Mouse (Mus musculus): ENCODE measurements at regions not wholly inside any gene's neighbourhood (a gene's known extent, or its start where the extent isn't known, plus 50 kb on each side); places are given as distances from the start of the nearest gene placed in this dataset.
"Not testable (repeated sequence)": the region's sequence is repeated elsewhere in the genome, so short reads cannot be mapped to it uniquely, and the experiment has no call there.

GRCm38 (mm10) chr13:26382154-26382553 is 387.8 kb downstream of the Hdgfl1 start:
- Histone ChIP-seq H3K9me3 (replicated peaks; ENCODE audit: insufficient read depth, low read length) (no peaks in the 10 kb centered on the region), H3K4me1 (ENCODE audit: control insufficient read depth in 1 of 2, insufficient read depth in 2 of 2, low read length in 2 of 2) (no peaks in the 10 kb centered on the region), H3K79me2 (ENCODE audit: control insufficient read depth, insufficient read depth, low read length, poor library complexity) (no peaks in the 10 kb centered on the region), H3K27me3 (ENCODE audit: control insufficient read depth in 1 of 2, insufficient read depth in 2 of 2, low read length in 2 of 2) (no peaks in the 10 kb centered on the region), H3K27ac (ENCODE audit: control insufficient read depth, low read depth, low read length) (no peak overlapping the region), H3K9ac (ENCODE audit: control insufficient read depth, low read depth, low read length, poor library complexity, severe bottlenecking) (no peak overlapping the region), H3K36me3 (ENCODE audit: control insufficient read depth in 1 of 2, insufficient read depth in 2 of 2, low read length in 2 of 2) (no peaks in the 10 kb centered on the region), H3K4me3 (ENCODE audit: control insufficient read depth in 1 of 2, insufficient read depth in 1 of 2, low read depth in 2 of 2, low read length in 2 of 2) (no peak overlapping the region)
- no peak for DNase-seq (ENCODE audit: low read depth, low spot score)
- no peak for TF ChIP-seq E2F4 (IDR thresholded peaks at IDR 0.05; ENCODE audit: borderline replicate concordance, low read depth, low read length)

- Histone ChIP-seq H3K27ac (ENCODE audit: control insufficient read depth, low read depth, low read length) (no peak overlapping the region), H3K4me3 (ENCODE audit: control insufficient read depth in 1 of 2, insufficient read depth in 1 of 2, low read depth in 2 of 2, low read length in 2 of 2) (no peak overlapping the region), H3K9ac (ENCODE audit: control insufficient read depth, low read depth, low read length, poor library complexity, severe bottlenecking) (no peak overlapping the region), H3K9me3 (replicated peaks; ENCODE audit: insufficient read depth, low read length) (no peaks in the 10 kb centered on the region), H3K36me3 (ENCODE audit: control insufficient read depth in 1 of 2, insufficient read depth in 2 of 2, low read length in 2 of 2) (no peaks in the 10 kb centered on the region), H3K4me1 (ENCODE audit: control insufficient read depth in 1 of 2, insufficient read depth in 2 of 2, low read length in 2 of 2) (no peaks in the 10 kb centered on the region), H3K79me2 (ENCODE audit: control insufficient read depth, insufficient read depth, low read length, poor library complexity) (no peaks in the 10 kb centered on the region), H3K27me3 (ENCODE audit: control insufficient read depth in 1 of 2, insufficient read depth in 2 of 2, low read length in 2 of 2) (no peaks in the 10 kb centered on the region)
- DNase-seq (ENCODE audit: low read depth, low spot score) = no peak
- TF ChIP-seq E2F4 (IDR thresholded peaks at IDR 0.05; ENCODE audit: borderline replicate concordance, low read depth, low read length) (no peak), MEF2A (IDR thresholded peaks at IDR 0.05; ENCODE audit: extremely low read depth, insufficient replicate concordance, low read depth, low read length, poor library complexity, severe bottlenecking) (no peak), MAFK (IDR thresholded peaks at IDR 0.05; ENCODE audit: borderline replicate concordance, low read depth, low read length) (no peak), TBP (IDR thresholded peaks at IDR 0.05; ENCODE audit: low read depth, low read length) (no peak), POLR2AphosphoS2 (IDR thresholded peaks at IDR 0.05; ENCODE audit: low read length) (no peak), GATA1 (IDR thresholded peaks at IDR 0.05; ENCODE audit: low read depth, low read length) (no peak), TCF12 (IDR thresholded peaks at IDR 0.05; ENCODE audit: low read depth, low read length) (no peak), POLR2AphosphoS5 (IDR thresholded peaks at IDR 0.05; ENCODE audit: borderline replicate concordance, low read depth, low read length) (no peak), ZNF384 (IDR thresholded peaks at IDR 0.05; ENCODE audit: low read depth, low read length) (no peak), MYC (IDR thresholded peaks at IDR 0.05; ENCODE audit: low read depth, low read length) (no peak), ZC3H11A (IDR thresholded peaks at IDR 0.05; ENCODE audit: low read depth, low read length) (no peak), CHD1 (IDR thresholded peaks at IDR 0.05; ENCODE audit: low read depth, low read length) (no peak), MYB (IDR thresholded peaks at IDR 0.05; ENCODE audit: low read depth, low read length) (no peak), CHD2 (IDR thresholded peaks at IDR 0.05; ENCODE audit: low read length) (no peak), HCFC1 (IDR thresholded peaks at IDR 0.05; ENCODE audit: low read depth, low read length) (no peak), NELFE (IDR thresholded peaks at IDR 0.05; ENCODE audit: low read depth, low read length) (no peak), ETS1 (IDR thresholded peaks at IDR 0.05; ENCODE audit: low read depth, low read length) (no peak)
Observed at GRCm38 (mm10) chr13:26375546-26375945, 394.4 kb downstream of the Hdgfl1 start.

- not testable (repeated sequence) for H3K9me3 ChIP-seq (replicated peaks; ENCODE audit: insufficient read depth, low read length); H3K27ac ChIP-seq (ENCODE audit: control insufficient read depth, low read depth, low read length); H3K36me3 ChIP-seq (ENCODE audit: control insufficient read depth in 1 of 2, insufficient read depth in 2 of 2, low read length in 2 of 2); H3K9ac ChIP-seq (ENCODE audit: control insufficient read depth, low read depth, low read length, poor library complexity, severe bottlenecking); H3K27me3 ChIP-seq (ENCODE audit: control insufficient read depth in 1 of 2, insufficient read depth in 2 of 2, low read length in 2 of 2); H3K79me2 ChIP-seq (ENCODE audit: control insufficient read depth, insufficient read depth, low read length, poor library complexity); H3K4me1 ChIP-seq (ENCODE audit: control insufficient read depth in 1 of 2, insufficient read depth in 2 of 2, low read length in 2 of 2); DNase-seq (ENCODE audit: low read depth, low spot score); H3K4me3 ChIP-seq (ENCODE audit: control insufficient read depth in 1 of 2, insufficient read depth in 1 of 2, low read depth in 2 of 2, low read length in 2 of 2)
Observed at GRCm38 (mm10) chr13:26365911-26366310, 404.1 kb downstream of the Hdgfl1 start.

Measured in MEL (cell line).